Mouse (Mus musculus): Measurements from ENCODE around the gene Uqcc2. TPM values are rescaled to one million over a fixed set of nuclear protein-coding genes. Genes with fewer than 3 reads are reported as not detected.

The Uqcc2 gene
- total and polyA plus RNA-seq, 3 experiments = 132 to 406 (median 218) TPM

DNA sequence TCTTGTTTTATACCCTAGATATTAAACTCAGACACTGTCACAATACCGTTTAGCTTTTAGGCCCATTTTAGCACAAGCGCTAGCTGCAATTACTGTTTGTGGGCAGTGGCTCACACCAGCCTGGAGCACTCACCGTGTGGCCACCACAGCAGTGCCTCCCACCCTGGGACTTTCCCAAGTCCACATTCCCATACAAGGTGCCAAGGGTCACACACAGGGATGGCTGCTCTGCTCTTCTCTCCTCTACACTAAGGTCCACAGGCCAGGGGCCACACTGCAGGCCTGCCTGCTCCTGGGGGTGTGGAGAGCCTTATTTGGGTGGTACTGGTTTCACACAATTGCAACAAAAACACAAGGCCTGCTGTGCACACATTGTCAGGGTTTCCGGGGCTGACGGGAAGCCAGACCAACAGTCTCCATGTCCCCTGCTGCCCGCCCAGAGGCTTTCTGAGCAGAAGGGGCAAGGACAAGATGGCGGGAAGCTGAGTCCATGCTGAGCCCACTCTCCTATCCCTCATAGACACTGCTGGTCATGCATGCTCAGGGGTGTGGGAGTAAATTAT lies 9.8 kb downstream of the Uqcc2 start:
- DNase-seq = no peak

DNA sequence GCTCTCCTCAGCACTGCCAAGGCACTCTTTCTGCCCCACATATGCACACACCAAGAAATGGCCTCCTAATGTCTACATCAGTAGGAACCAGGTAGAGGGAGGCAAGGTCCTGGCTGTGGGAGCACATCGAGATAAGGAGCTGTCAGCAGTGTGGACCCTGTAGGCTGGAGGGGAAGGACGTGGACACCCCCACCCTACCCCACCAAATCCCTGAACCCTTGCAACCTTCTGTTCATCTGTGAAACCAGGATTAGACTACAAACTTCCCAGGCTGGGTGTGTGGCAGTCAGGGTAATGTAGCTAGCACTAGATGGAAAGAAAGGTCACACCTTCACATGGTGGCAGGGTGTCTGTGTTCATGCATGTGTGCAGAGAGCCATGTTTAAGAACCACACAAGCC lies 10.6 kb downstream of the Uqcc2 start:
- no peak for DNase-seq

DNA sequence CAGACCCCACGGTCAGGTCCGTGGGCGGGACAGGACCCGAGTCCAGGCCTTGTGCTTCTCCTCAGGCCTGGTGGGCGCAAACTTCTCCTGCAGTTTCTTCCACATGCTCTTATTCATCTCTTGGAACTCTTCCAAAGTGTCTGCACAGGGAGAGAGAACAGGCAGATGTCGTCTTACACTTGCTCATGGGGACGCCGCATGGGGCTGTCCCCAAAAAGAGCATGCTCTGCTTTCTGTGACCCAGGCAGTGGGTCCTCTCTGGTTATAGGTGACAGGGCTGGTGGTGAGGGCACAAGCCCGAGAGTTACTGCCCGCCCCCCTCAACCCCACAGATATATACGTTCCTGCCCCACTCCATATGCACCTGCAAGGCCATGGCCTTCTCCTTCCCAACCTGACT lies 11.0 kb downstream of the Uqcc2 start:
- DNase-seq = no peak

DNA sequence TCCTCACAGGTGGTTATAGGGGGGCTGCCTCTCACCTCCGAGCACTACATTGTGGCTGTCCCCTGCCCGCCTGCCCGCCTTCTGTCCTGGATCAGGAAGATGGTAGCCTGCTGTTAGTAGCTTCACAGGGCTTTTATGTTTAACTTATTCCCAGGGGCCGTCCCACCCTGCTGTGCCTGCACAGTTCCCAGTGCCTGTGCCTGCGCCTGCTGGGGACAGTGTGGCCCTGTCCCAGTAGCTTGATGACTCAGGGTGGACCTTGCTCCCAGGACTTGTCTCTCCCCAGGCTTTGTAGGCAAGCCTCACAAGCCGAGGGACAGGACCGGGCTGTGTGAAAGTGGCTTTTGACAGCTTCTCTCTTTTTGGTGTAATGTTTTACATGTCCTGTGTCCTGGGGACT lies 11.9 kb downstream of the Uqcc2 start:
- DNase-seq = peak; percentile 50

DNA sequence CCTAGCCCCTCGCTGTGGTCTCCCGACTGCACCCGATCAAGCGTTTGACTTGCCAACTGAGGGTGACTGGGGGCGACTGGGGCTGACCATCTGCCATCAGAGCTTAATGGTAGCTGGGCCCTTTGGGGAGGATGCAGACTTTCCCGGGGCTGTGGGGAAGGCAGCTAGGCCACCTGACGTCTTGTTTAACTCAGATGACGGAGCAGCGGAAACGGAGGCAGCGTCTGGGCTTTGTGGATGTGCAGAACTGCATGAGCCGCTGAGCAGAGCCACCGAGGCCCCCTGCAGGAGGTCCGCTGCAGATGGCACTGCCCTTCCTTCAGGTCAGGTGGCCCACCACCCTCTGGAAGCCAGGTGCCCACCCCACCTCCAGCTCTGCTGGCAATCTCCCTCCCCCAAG lies 12.4 kb downstream of the Uqcc2 start:
- DNase-seq = no peak

DNA sequence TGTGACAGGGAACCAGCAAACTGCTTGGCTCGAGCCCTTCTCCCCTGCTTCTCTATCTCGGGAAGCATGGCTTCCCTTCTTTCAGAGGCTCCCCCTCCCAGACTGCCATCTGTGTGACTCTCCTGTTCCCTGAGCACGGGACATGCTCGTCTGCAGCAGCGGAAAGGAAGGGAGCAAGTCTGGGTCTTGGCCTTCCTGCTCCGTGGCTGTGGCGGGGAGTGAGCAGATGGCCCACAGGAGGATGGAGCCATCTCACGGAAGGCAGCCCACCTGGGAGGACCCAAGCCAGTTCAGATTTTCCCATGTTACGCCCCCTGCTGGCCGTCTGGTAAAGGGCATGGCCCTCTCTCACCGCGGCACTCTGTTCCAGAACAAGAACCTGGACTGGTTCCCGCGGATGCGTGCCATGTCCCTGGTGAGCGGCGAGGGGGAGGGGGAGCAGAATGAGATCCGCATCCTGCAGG lies 13.1 kb downstream of the Uqcc2 start:
- DNase-seq = peak; percentile 75

DNA sequence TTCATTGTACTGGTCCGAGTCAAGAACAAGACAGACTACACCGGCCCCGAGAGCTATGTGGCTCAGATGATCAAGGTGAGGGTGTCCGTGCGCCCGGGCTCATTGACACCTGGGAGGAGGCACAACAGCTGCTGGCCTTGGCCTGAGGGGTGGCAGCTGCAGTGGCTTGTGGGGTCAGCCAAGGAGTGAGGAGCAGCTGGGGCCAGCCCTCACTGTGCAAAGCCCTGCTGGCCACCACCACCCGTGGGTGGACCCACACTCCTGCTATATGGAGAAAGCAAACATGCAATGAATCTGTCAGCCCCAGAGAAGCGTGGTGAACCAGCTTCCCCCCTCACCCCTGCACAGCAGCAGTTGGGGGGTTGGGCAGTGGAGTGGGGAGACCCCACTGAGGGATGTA lies 13.8 kb downstream of the Uqcc2 start:
- DNase-seq = no peak

DNA sequence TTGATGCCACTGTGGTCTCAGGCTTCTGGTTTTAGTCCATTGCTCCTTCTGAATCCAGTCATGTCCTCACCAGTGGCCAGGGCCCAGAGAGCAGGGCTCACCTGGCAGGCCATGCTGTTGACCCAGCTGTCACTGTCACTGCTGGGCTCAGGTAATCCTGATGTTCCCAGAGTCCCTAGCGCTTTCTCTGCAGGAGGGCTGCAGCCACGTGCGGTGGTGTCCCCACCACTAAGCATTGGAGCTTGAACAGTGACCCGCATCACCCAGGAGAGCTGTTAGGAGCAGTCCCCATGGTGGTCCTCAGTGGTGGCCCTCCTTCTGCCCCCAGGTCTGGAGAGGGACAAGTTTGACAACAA lies 14.2 kb downstream of the Uqcc2 start:
- no peak for DNase-seq

DNA sequence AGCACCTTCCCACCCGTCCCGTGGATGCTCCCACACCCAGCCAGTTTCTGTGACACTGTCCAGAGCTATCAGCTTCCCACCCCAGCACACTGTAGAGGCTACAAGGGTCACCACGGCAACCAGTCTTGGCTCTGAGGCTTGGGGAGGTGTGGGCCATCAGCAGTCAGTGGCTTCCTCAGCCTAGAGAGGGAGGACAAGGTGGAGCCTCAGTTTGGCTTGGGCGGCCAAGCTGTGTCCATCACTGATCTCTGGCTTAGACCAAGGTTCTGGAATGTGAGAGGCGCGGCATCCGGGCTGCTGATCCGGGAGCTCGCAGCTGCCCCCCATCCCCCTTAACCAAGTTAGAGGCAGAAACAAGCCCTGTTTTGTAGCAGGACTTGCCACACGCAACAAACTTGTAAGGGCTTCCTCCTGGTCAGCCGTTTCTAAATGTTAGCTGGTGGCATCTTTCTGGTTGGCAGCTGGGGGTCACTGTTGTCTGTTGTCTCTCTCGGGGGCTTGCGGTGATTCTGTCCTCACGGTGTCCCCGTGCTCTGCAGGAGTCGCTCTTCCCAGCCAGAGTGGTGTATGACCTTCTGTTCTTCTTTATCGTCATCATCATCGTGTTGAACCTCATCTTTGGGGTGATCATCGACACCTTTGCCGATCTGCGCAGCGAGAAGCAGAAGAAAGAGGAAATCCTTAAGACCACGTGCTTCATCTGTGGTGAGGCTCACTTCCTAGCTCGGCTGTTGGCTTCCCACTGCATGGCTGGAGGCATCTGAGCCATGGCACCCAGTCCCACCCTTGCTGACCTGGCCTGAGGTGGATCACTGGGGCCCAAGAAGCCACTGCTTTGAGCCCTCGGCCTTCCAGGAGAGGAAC lies 14.8 kb downstream of the Uqcc2 start:
- no peak for DNase-seq

DNA sequence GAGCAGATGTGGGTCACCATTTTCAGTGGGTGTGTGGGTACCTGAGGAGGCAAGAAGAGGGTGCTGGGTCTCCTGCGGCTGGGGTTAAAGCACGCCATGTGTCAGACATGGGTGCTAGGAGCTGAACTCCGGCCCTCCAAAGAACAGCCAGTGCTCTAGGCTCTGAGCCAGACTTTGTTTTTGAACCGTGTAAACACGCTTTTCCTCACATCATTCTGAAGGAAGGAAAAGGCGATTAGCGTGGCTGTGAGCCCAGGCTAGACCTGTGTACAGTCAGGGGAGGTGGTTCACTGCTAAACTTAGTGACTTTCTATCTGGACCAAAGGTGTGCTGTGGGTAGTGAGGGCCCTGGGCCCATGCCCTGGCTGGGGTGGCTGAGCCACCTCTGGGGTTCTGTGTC lies 23.6 kb downstream of the Uqcc2 start:
- DNase-seq = no peak

DNA sequence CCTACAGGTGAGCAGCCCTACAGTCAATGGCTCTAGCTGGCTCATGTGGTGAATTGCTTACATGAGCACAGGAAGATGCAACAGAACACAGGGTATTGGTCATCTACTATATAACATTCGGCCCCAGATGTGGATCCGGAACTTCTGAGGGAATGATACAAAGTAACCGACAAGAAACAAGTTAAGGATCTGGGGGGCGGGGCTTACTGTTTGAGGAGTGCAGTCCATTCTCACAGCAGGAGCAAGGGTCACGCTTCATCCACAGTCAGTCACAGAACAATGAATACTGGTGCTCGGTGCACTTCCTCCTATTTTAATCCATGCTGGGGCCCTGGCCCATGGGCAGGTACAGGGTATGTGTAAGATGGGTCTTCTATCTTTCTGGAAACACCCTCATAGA lies 25.8 kb downstream of the Uqcc2 start:
- no peak for DNase-seq

DNA sequence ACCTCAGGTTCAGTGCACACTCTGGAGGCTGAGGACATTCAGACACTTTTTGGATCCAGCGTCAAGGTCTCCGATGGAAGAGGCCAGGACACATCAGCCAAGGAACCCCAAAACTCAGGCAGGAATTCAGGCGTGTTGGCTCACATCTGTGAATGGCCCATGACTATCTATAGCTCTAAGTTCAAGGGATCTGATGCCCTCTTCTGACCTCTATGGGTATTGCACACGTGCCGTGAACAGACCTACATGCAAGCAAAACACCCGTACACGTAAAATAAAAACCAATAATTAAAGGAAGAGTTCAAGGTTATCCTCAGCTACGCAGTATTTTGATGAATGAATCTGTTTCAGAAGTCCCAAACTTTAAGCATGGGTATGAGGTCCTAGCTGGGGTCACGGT lies 27.0 kb downstream of the Uqcc2 start:
- DNase-seq = no peak

DNA sequence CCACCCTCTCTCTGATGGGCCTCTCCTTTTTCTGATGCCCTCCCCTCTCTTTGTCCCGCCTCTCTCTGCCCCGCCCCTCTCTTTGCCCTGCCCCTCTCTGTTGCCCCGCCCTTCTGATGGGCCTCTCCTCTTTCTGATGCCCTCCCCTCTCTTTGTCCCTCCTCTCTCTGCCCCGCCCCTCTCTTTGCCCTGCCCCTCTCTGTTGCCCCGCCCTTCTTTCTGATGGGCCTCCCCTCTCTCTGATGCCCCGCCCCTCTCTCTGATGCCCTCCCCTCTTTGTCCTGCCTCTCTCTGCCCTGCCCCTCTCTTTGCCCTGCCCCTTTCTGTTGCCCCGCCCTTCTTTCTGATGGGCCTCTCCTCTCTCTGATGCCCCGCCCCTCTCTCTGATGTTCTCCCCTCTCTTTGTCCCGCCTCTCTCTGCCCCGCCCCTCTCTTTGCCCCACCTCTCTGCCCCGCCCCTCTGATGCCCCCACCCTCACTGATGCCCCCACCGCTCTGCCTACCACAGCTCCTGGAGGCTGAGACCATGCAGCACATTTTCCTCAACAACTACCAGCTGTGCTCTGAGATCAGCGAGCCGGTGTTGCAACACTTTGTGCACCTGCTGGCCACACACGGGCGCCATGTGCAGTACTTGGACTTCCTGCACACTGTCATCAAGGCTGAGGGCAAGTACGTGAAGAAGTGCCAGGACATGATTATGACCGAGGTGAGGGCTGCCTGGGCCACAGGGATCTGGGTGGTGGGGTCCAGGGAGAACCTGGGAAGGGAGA lies 27.8 kb downstream of the Uqcc2 start:
- no peak for DNase-seq

DNA sequence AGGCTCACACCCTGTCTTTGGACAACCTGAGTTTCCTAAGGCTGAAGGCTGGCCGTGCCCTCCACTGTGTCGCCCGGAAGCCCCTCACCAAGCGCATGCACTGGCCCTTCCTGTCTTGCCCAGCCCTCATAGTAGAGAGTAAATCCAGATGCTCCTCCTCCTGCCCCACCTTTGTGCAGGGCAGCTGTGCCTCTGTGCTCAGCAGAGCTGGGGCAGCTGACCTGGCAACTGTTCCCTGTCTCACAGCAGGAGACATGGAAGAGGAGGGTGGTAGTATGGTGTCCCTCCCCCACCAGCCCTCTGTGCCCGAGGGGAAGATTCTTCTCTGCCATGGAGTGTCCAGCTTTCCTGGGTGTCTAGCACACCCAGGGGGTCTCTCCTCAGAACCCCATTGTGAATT lies 32.0 kb downstream of the Uqcc2 start:
- DNase-seq = no peak

DNA sequence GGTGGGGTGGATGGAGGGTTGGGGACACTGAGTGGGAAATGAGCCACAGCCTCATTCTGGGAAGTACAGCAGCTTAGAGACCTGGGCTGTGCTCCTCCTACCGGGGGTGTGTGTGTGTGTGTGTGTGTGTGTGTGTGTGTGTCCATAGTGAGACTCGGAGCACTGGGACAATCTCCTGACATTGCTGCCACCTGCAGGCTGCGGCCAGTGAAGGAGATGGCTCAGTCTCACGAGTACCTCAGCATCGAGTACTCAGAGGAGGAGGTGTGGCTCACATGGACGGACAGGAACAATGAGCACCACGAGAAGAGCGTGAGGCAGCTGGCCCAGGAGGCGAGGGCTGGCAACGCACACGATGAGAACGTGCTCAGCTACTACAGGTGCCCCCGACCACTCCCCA lies 38.0 kb downstream of the Uqcc2 start:
- DNase-seq = peak; percentile 40

DNA sequence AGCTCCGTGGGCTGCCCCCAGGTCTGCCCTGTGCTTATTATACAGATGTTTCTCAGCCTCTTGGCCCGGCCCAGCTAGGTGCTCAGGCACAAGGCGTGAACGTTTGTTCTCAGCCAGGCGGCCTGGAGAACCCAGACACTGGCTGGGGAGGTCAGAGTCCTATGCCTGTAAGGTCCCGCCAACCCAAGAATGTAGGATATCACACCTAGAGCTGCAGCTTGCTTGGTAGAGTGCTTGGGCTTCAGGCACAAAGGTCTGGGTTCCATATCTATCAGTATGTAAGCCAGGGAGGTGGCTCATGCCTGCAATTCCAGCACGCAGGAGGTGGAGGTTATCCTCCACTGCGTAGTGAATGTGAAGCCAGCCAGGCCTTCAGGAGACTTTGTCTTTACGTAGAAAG lies 43.6 kb downstream of the Uqcc2 start:
- no peak for DNase-seq

DNA sequence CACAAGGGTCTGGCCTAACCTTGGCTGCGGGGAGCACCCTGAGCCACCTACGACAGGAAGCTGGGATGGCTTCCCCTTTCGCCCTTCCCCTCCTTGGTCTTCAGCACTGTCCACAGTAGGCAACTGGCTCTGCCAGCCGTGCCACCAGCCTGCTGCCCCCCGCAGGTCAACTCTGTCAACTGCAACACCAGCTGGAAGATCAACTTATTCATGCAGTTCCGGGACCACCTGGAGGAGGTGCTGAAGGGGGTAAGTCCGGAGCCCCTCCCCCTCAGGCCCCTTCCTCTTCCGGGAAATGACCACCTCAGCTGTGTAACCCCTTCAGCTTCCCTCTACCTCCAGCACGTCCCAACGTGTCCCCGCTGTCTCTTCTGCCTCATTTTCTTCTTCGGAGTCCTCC lies 46.3 kb downstream of the Uqcc2 start:
- DNase-seq = peak; percentile 20

DNA sequence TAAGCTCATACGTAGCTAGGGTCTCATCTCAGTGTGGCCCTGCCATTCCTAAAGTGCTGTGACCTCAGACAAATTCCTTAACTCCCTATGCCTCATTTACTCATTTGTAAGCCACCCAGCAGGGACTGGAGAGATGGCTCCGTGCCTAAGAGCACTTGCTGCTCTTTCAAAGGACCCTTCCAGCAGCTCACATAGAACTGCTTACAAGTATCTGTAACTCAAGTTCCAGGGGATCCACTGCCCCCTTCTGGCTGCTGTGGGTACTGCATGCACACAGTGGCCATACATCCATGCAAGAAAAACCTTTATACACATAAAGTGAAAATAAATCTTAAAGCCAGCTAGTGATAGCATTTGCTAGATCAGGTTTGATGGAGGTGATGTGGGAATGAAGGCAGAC lies 48.0 kb downstream of the Uqcc2 start:
- no peak for DNase-seq

DNA sequence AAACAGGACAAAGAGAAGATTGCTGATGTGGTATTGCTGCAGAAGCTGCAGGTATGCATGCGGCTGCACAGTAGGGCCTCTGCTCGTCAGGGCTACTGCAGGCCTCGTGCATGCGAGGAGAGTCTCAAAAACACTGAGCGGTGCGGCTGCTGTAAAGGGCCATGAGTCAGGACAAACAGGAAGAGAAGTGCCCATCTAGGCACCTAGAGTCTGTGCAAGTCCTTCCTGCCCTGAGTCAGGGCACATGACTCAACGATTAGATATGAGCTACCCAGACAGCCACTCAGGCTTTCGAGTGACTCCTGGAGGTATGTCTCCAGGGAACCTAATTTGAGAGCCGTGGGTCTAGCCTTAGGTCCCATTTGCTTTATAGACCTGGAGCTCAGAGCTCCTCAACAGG lies 50.1 kb downstream of the Uqcc2 start:
- DNase-seq = peak; percentile 67

DNA sequence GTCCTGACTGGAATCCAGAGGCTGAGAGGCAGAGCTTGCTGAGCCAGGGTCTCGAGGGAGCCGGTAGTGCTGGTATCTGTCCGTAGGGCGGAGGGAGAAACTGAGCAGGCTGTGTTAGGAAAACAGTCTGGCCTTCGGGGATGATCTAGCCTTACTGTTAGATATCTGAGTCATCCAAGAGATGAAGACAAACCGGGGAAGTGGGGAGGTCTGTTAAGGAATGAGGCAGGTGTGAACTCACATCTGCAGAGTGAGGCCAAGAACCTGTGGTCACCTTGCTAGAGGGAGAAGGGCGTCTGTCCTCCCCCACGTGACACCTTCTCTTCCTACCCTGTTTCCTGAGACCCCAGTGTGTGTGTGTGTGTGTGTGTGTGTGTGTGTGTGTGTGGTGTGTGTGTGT lies 50.9 kb downstream of the Uqcc2 start:
- DNase-seq = no peak

DNA sequence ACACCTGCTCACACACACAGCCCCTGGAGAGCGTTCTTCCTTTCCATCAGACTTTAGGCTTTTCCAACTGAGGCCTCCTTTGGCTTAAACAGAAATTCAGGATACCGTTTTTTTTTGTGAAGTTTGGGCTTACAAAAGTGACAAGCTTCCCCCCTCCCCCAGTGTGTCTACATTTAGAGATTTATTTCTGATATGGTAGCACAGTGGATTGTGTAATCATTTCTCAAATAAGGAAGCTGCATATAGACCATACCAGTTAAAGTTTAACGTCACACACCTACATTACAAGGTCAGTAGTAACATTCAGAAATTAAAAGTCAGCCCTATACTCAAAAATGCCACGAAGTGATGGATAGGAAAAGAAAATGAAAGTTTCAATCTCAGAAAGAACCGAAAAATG lies 51.8 kb downstream of the Uqcc2 start:
- no peak for DNase-seq

DNA sequence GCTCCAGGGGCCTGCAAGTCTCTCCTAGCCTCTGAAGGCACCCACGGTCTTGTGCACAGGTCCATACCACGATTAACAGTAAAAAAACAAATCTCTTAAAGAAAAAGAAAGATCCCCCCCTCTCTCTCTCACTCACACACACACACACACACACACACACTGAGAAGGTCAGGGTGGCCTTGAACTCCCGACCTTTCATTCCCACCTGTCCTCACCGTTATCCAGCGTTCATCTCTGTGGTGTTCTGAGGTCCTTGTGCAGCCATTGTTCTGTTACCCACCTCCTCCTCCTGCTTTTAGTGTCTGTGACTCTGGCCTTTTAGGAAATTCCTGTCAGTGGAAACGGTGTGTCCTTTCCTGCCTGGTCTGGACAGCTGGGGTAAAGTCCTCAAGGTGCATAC lies 55.2 kb downstream of the Uqcc2 start:
- no peak for DNase-seq

DNA sequence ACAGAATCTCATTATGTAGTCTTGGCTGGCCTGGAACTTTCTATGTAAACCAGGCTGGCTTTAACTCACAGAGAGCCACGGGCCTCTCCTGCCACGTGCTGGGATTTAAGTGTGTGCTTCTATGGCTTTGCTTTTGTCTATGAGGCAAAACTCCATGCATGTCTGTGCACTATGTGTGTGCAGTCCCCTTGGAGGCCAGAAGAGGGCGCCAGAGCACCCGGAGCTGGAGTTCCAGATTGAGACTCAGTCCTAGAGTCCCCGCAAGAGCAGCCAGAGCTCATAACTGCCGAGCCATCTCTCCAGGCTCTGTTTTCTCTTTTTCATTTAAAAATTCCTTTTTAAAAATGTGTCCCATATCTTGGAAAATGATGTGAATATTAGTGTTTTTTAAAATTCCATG lies 55.8 kb downstream of the Uqcc2 start:
- no peak for DNase-seq

Measured in adrenal gland, adult 2 months (tissue).